Mouse (Mus musculus) heart, postnatal 14 days (tissue): ENCODE data around the gene Arl3. TPM values are rescaled to one million over a fixed set of nuclear protein-coding genes. Genes with fewer than 3 reads are reported as not detected.

ENCODE experiments used
- DNase-seq, 2 experiments: peaks; one replicate each; pipeline ENCODE4 v3.0.0; 2021 to 2022
- intact Hi-C: fragments of 180-260 bp; cut with DNase I; formaldehyde crosslinking; loops from one replicate; pipeline ENCODE4 v1.15.1; 2025
- total RNA-seq, 2 experiments: library from RNA; stranded (reverse); gene quantifications; 2 replicates each; pipeline ENCODE4 v1.2.3; 2021

Gene Arl3
- total RNA-seq, 2 experiments from 2014 or later, result 29.7 to 30.0 TPM

GRCm38 (mm10) chr19:46482896-46483516 lies 90.0 kb downstream of the Arl3 start:
- intact Hi-C loops, result no loop called here
- DNase-seq, result no peak

GRCm38 (mm10) chr19:46481756-46482155 lies 91.2 kb downstream of the Arl3 start:
- intact Hi-C loops, result no loop called here
- DNase-seq, result no peak

- no peak for DNase-seq
- intact Hi-C loops, result no loop called here
Observed at GRCm38 (mm10) chr19:46481352-46481751, 91.6 kb downstream of the Arl3 start.

Other genes with a start within 250 kb of the Arl3 start
- 1 to 10 TPM; 1.7 to 1.9 TPM for gene Psd, start 246.0 kb downstream of the Arl3 start, total RNA-seq
- 1 to 10 TPM; 5.5 to 6.9 TPM for gene Fbxl15, start 245.0 kb downstream of the Arl3 start, total RNA-seq
- gene Cuedc2, start 234.5 kb downstream of the Arl3 start, total RNA-seq, result 10 to 100 TPM; 88.0 to 89.6 TPM
- 1 to 10 TPM; 2.9 to 3.6 TPM for gene Mfsd13a, start 232.1 kb downstream of the Arl3 start, total RNA-seq
- under 1 TPM; 0.22 to 0.48 TPM for gene 2310034G01Rik, start 222.9 kb downstream of the Arl3 start, total RNA-seq
- 100 to 1,000 TPM; 104 to 108 TPM for gene Actr1a, start 177.4 kb downstream of the Arl3 start, total RNA-seq
- gene Sufu, start 176.3 kb downstream of the Arl3 start, total RNA-seq, result 10 to 100 TPM; 15.1 to 15.3 TPM
- 10 to 100 TPM; 47.6 to 50.0 TPM for gene Trim8, start 71.5 kb downstream of the Arl3 start, total RNA-seq
- 1 to 10 TPM; 4.1 to 5.3 TPM for gene Sfxn2, start 167 bp upstream of the Arl3 start, total RNA-seq
- gene Wbp1l, start 25.9 kb upstream of the Arl3 start, total RNA-seq, result 10 to 100 TPM; 60.3 to 68.7 TPM
- gene Cyp17a1, start 100.0 kb upstream of the Arl3 start, total RNA-seq, result not detected
- gene Borcs7, start 116.7 kb upstream of the Arl3 start, total RNA-seq, result 1 to 10 TPM; 8.7 to 9.6 TPM
- 10 to 100 TPM; 73.6 to 79.9 TPM for gene As3mt, start 134.3 kb upstream of the Arl3 start, total RNA-seq
- 1 to 10 TPM; 6.4 to 7.2 TPM for gene Cnnm2, start 188.4 kb upstream of the Arl3 start, total RNA-seq